24 mouse cellular contexts compared by ENCODE assay signal in the genomic region with DNA sequence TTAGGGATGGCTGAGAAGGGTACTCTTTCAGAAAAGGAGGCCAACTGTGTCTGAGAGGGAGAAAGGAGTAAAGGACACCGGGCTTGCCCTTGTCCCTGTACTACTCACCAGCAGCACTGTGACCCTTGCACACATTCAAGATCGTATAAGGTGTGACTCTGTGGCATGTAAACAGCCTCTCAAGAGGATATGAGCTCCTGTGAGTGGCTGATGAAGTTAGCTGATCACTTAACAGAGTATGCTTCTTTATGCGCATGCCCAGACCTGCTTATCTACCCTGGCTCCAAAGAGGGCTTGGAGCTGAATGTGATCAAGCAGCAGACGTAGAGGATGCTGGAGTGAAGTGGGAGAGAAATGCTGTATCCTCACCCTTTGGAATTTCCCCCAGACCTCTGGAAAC.
DNase-seq lines count a peak whose midpoint lies in the region; ATAC-seq lines count a peak whose summit lies in the region.
"Had no signal": no experiment of that assay in that cellular context is flagged by ENCODE, and none has a peak within 500 bp of the region (broad histone marks: within the 10 kb centered on the region; RNA-seq: fewer than 3 reads in every experiment).

No protein-coding gene starts in this region.

- no peak overlapping the region for H3K4me3 ChIP-seq in heart, embryonic 15.5 days
- no peak overlapping the region for H3K4me3 ChIP-seq in midbrain, embryonic 15.5 days
- H3K4me3 ChIP-seq: embryonic facial prominence, embryonic 15.5 days; hindbrain, embryonic 13.5 days; kidney, embryonic 15.5 days; limb, embryonic 12.5 days; liver, embryonic 12.5 days; neural tube, embryonic 12.5 days had no signal

- 0 out of 2 replicates have a peak overlapping the region, but pooled peaks have one; percentile 6 for H3K27ac ChIP-seq in heart, embryonic 15.5 days
- H3K27ac ChIP-seq in midbrain, embryonic 15.5 days = no peak overlapping the region
- H3K27ac ChIP-seq: embryonic facial prominence, embryonic 15.5 days; hindbrain, embryonic 13.5 days; kidney, embryonic 15.5 days; limb, embryonic 12.5 days; liver, embryonic 12.5 days; neural tube, embryonic 12.5 days had no signal

- peaks cover 36% of the 10 kb centered on the region for H3K4me1 ChIP-seq in heart, embryonic 15.5 days (replicated peaks)
- no peaks in the 10 kb centered on the region for H3K4me1 ChIP-seq in midbrain, embryonic 15.5 days
- H3K4me1 ChIP-seq: liver, embryonic 12.5 days; neural tube, embryonic 12.5 days had no signal

- no peak overlapping the region for H3K4me2 ChIP-seq in heart, embryonic 15.5 days
- H3K4me2 ChIP-seq in midbrain, embryonic 15.5 days = no peak overlapping the region
- H3K4me2 ChIP-seq: embryonic facial prominence, embryonic 15.5 days; heart, embryonic 11.5 days; hindbrain, embryonic 13.5 days; kidney, embryonic 15.5 days; limb, embryonic 12.5 days; liver, embryonic 12.5 days; neural tube, embryonic 12.5 days had no signal

- WGBS in heart, embryonic 15.5 days = 47% methylated on average over 4 of the region's 4 CpGs
- WGBS in midbrain, embryonic 15.5 days = 69% methylated on average over 4 of the region's 4 CpGs

- no peaks in the 10 kb centered on the region for H3K36me3 ChIP-seq in heart, embryonic 15.5 days
- no peaks in the 10 kb centered on the region for H3K36me3 ChIP-seq in midbrain, embryonic 15.5 days (replicated peaks)
- H3K36me3 ChIP-seq: embryonic facial prominence, embryonic 15.5 days; hindbrain, embryonic 13.5 days; kidney, embryonic 15.5 days; limb, embryonic 12.5 days; liver, embryonic 12.5 days; neural tube, embryonic 12.5 days had no signal

- no peaks in the 10 kb centered on the region for H3K9me3 ChIP-seq in heart, embryonic 15.5 days (replicated peaks)
- H3K9me3 ChIP-seq in midbrain, embryonic 15.5 days = no peaks in the 10 kb centered on the region
- H3K9me3 ChIP-seq: embryonic facial prominence, embryonic 15.5 days; hindbrain, embryonic 13.5 days; kidney, embryonic 15.5 days; limb, embryonic 12.5 days; liver, embryonic 12.5 days; neural tube, embryonic 12.5 days had no signal

- ATAC-seq in heart, embryonic 15.5 days (replicated peaks; ENCODE audit: insufficient number of reproducible peaks, insufficient read depth, low FRiP score, low read depth) = no peak
- ATAC-seq in midbrain, embryonic 15.5 days (replicated peaks) = no peak
- ATAC-seq: forebrain, embryonic 16.5 days; inflammation-experienced regulatory T-cells, adult 6 months; liver, embryonic 12.5 days had no signal

- peaks cover 12% of the 10 kb centered on the region for H3K27me3 ChIP-seq in heart, embryonic 15.5 days
- peaks cover 10% of the 10 kb centered on the region; the same call in 1 of the 2 replicates for H3K27me3 ChIP-seq in midbrain, embryonic 15.5 days (replicated peaks)

- DNase-seq in heart, adult 9 months (ENCODE audit: low spot score in 2 of 2) = no peak
- peak; percentile 17 for DNase-seq in testis, postnatal 10 days (ENCODE audit: low spot score)
- no peak for DNase-seq in testis, postnatal 14 days (ENCODE audit: low spot score)
- peak; percentile 43 for DNase-seq in lung, postnatal 25 days (ENCODE audit: low spot score)
- DNase-seq in ovary, postnatal 14 days (ENCODE audit: low spot score) = no peak
- DNase-seq: adrenal gland, postnatal 36 days; cerebellum, adult 9-11 months; gastrocnemius, postnatal 36 days; heart, postnatal 36 days; kidney, postnatal 36 days; layer of hippocampus, postnatal 36 days; midbrain, embryonic 14.5 days; retina, postnatal 1 day had no signal

- no peak overlapping the region for H3K9ac ChIP-seq in heart, embryonic 15.5 days
- no peak overlapping the region for H3K9ac ChIP-seq in midbrain, embryonic 15.5 days
- H3K9ac ChIP-seq: embryonic facial prominence, embryonic 15.5 days; hindbrain, embryonic 13.5 days; kidney, embryonic 15.5 days; limb, embryonic 12.5 days; liver, embryonic 12.5 days; neural tube, embryonic 12.5 days had no signal

Comparison
In these comparisons a context has a peak if more than half of its experiments do, and no peak if none do; other contexts are left out.
1. DNase-seq: peak in testis, postnatal 10 days (single experiment) and lung, postnatal 25 days (single experiment); none in heart, adult 9 months (0 of 2), testis, postnatal 14 days (single experiment) and ovary, postnatal 14 days (single experiment).